Mouse (Mus musculus) ovary, postnatal 36 days (tissue): ENCODE measurements around the gene 1810037I17Rik.
A peak's percentile ranks its signal among the peaks of the same experiment; 100 is the strongest.

ENCODE experiments used
- DNase-seq: peaks from one replicate; pipeline ENCODE4 v3.0.0; 2022; ENCODE audit warnings: low spot score, mixed read lengths

The 1810037I17Rik gene

GRCm38 (mm10) chr3:122924009-122924914 lies at the start of gene 1810037I17Rik:
TSS of gene 1810037I17Rik (plus strand) at chr3:122924203.
- DNase-seq, result peak; percentile 98

- DNase-seq, result no peak
Observed at GRCm38 (mm10) chr3:122876870-122877269, 47.1 kb upstream of the 1810037I17Rik start.

GRCm38 (mm10) chr3:122877543-122877942 lies 46.5 kb upstream of the 1810037I17Rik start:
- DNase-seq, result no peak

- no peak for DNase-seq
Observed at GRCm38 (mm10) chr3:122878705-122879315, 45.2 kb upstream of the 1810037I17Rik start.

- no peak for DNase-seq
Observed at GRCm38 (mm10) chr3:122887505-122888301, 36.3 kb upstream of the 1810037I17Rik start.

- DNase-seq, result no peak
Observed at GRCm38 (mm10) chr3:122888371-122888819, 35.6 kb upstream of the 1810037I17Rik start.

GRCm38 (mm10) chr3:122894772-122895171 lies 29.2 kb upstream of the 1810037I17Rik start, which contains the start of gene Fabp2:
TSS of gene Fabp2 (plus strand) at chr3:122895072.
- no peak for DNase-seq

GRCm38 (mm10) chr3:122895189-122895731 lies 28.7 kb upstream of the 1810037I17Rik start:
- DNase-seq, result no peak

GRCm38 (mm10) chr3:122898254-122898653 lies 25.7 kb upstream of the 1810037I17Rik start:
- DNase-seq, result no peak

- no peak for DNase-seq
Observed at GRCm38 (mm10) chr3:122903746-122904433, 20.1 kb upstream of the 1810037I17Rik start.

- no peak for DNase-seq
Observed at GRCm38 (mm10) chr3:122907841-122908240, 16.2 kb upstream of the 1810037I17Rik start.

- no peak for DNase-seq
Observed at GRCm38 (mm10) chr3:122915493-122915892, 8.5 kb upstream of the 1810037I17Rik start.

- DNase-seq, result no peak
Observed at GRCm38 (mm10) chr3:122916191-122916680, 7.8 kb upstream of the 1810037I17Rik start.

GRCm38 (mm10) chr3:122918672-122919071 lies 5.3 kb upstream of the 1810037I17Rik start:
- DNase-seq, result no peak

- DNase-seq, result no peak
Observed at GRCm38 (mm10) chr3:122919260-122919659, 4.7 kb upstream of the 1810037I17Rik start, which contains the start of gene Gm10959. TSS of gene Gm10959 (minus strand) at chr3:122919360.

- no peak for DNase-seq
Observed at GRCm38 (mm10) chr3:122920572-122921435, 3.2 kb upstream of the 1810037I17Rik start.

- no peak for DNase-seq
Observed at GRCm38 (mm10) chr3:122921676-122922527, 2.1 kb upstream of the 1810037I17Rik start.

- DNase-seq, result no peak
Observed at GRCm38 (mm10) chr3:122923147-122923546, 856 bp upstream of the 1810037I17Rik start.

GRCm38 (mm10) chr3:122929723-122930122 lies 5.7 kb downstream of the 1810037I17Rik start:
- no peak for DNase-seq
